Mouse (Mus musculus): Measurements from ENCODE around the gene Nphp1.
A peak's percentile ranks its signal among the peaks of the same experiment; 100 is the strongest.

DNA sequence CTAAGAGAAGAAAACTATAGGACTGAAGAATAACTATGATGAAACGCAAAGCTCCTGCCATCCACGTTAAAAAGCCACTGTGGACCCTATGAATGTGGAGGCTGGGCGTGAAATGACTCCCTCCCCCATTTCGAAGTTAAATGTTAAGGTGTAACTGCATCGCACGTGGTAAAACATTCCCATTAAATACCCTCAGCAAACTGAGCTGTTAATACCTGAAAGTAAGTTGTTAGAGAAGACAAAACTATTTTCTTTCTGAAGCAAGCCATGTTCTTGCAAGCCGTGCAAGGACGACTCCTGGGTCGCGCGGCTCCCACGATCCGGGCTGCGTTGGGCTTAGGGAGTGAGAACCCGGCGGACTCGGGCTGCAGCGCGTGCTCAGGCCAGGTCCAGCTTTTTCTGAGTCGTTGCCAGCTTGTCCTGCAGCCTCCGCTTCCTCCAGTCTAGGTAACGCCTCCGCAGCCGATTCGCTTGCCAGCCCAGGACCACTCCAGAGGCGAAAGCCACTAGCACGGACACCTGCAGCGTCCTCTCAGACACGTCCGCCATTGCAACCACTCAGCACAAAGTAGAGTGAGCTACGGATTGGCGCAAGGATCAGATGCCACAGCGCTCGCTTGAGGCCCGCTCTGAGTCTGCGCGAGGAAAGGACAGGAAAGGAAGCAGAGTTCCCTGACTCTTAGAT, 3.4 kb upstream of the Nphp1 start, which contains the start of gene Mtln:
- TF ChIP-seq NELFE (IDR thresholded peaks at IDR 0.05; ENCODE audit: low read depth, low read length) (peak; percentile 90), RCOR1 (IDR thresholded peaks at IDR 0.05; ENCODE audit: low read depth, low read length) (no peak), MAFK (IDR thresholded peaks at IDR 0.05; ENCODE audit: borderline replicate concordance, low read depth, low read length) (no peak), POLR2A (IDR thresholded peaks at IDR 0.05; ENCODE audit: control insufficient read depth in 1 of 2, insufficient read depth in 1 of 2, low read depth in 1 of 2, low read length in 2 of 2, poor library complexity in 1 of 2) (peak; percentile 77 to 95), CTCF (IDR thresholded peaks at IDR 0.05 in 2 of 3, conservative IDR thresholded peaks at IDR 0.05 in 1 of 3; ENCODE audit: control insufficient read depth in 1 of 3, insufficient read depth in 1 of 3, low read depth in 2 of 3, low read length in 3 of 3, poor library complexity in 1 of 3, severe bottlenecking in 1 of 3) (no peak)

All from MEL (cell line).